Comparison of ENCODE assay signal across 15 mouse cellular contexts in genomic region chr19:5834260-5834925, GRCm38 (mm10). TPM values are rescaled to one million over a fixed set of nuclear protein-coding genes. Genes with fewer than 3 reads are reported as not detected.
DNase-seq lines count a peak whose midpoint lies in the region; ATAC-seq and TF ChIP-seq lines count a peak whose summit lies in the region.
"Had no signal": no experiment of that assay in that cellular context is flagged by ENCODE, and none has a peak within 500 bp of the region (broad histone marks: within the 10 kb centered on the region; RNA-seq: fewer than 3 reads in every experiment).

No protein-coding gene starts in this region.

- no peak overlapping the region for H3K9ac ChIP-seq in lung, embryonic 14.5 days
- H3K9ac ChIP-seq in lung, postnatal 0 days (replicated peaks; ENCODE audit: low read depth): no peak overlapping the region
- H3K9ac ChIP-seq: embryonic facial prominence, embryonic 12.5 days; hindbrain, embryonic 15.5 days; limb, embryonic 13.5 days; midbrain, embryonic 15.5 days; neural tube, embryonic 15.5 days had no signal

- H3K9me3 ChIP-seq in lung, embryonic 14.5 days (ENCODE audit: low read depth, low read length): no peaks in the 10 kb centered on the region
- no peaks in the 10 kb centered on the region for H3K9me3 ChIP-seq in lung, postnatal 0 days (ENCODE audit: low read length)
- H3K9me3 ChIP-seq: embryonic facial prominence, embryonic 12.5 days; hindbrain, embryonic 15.5 days; limb, embryonic 13.5 days; midbrain, embryonic 15.5 days; neural tube, embryonic 15.5 days had no signal

- 0 out of 2 replicates have a peak overlapping the region, but pooled peaks have one; percentile 12 for H3K4me2 ChIP-seq in lung, embryonic 14.5 days
- H3K4me2 ChIP-seq in lung, postnatal 0 days (replicated peaks; ENCODE audit: low read depth, low read length): no peak overlapping the region
- H3K4me2 ChIP-seq: embryonic facial prominence, embryonic 12.5 days; hindbrain, embryonic 15.5 days; limb, embryonic 13.5 days; midbrain, embryonic 15.5 days; neural tube, embryonic 15.5 days had no signal

- no peaks in the 10 kb centered on the region for H3K36me3 ChIP-seq in lung, embryonic 14.5 days (ENCODE audit: insufficient read depth)
- H3K36me3 ChIP-seq in lung, postnatal 0 days (ENCODE audit: insufficient read depth, low read length): no peaks in the 10 kb centered on the region
- H3K36me3 ChIP-seq: embryonic facial prominence, embryonic 12.5 days; hindbrain, embryonic 15.5 days; limb, embryonic 13.5 days; midbrain, embryonic 15.5 days; neural tube, embryonic 15.5 days had no signal

- no peaks in the 10 kb centered on the region for H3K27me3 ChIP-seq in lung, embryonic 14.5 days (ENCODE audit: insufficient read depth, low read length)
- H3K27me3 ChIP-seq in lung, postnatal 0 days (replicated peaks; ENCODE audit: insufficient read depth, low read length): no peaks in the 10 kb centered on the region
- H3K27me3 ChIP-seq: embryonic facial prominence, embryonic 12.5 days; hindbrain, embryonic 15.5 days; limb, embryonic 13.5 days; midbrain, embryonic 15.5 days; neural tube, embryonic 15.5 days had no signal

- peaks cover 6% of the 10 kb centered on the region; the same call in 1 of the 2 replicates for H3K4me1 ChIP-seq in lung, embryonic 14.5 days (ENCODE audit: insufficient read depth)
- peaks cover 2% of the 10 kb centered on the region; the same call in 1 of the 2 replicates for H3K4me1 ChIP-seq in embryonic fibroblast, embryonic 13.5 days (ENCODE audit: control insufficient read depth, insufficient read depth, low read length)
- H3K4me1 ChIP-seq in lung, postnatal 0 days (ENCODE audit: insufficient read depth, low read depth, low read length): peaks cover 7% of the 10 kb centered on the region; the same call in 1 of the 2 replicates
- H3K4me1 ChIP-seq: embryonic facial prominence, embryonic 12.5 days; neural tube, embryonic 15.5 days had no signal

- peak; percentile 21; the same call in 1 of the 2 replicates for TF ChIP-seq POLR2A in embryonic fibroblast, embryonic 13.5 days (IDR thresholded peaks at IDR 0.05; ENCODE audit: low read depth, low read length)

- peak overlapping the region; percentile 39; the same call in 1 of the 2 replicates for H3K27ac ChIP-seq in lung, embryonic 14.5 days (ENCODE audit: low read depth)
- H3K27ac ChIP-seq in embryonic fibroblast, embryonic 13.5 days (ENCODE audit: insufficient read depth, low read length): no peak overlapping the region
- H3K27ac ChIP-seq in lung, postnatal 0 days (ENCODE audit: low read length): peak overlapping the region; percentile 71
- H3K27ac ChIP-seq: embryonic facial prominence, embryonic 12.5 days; hindbrain, embryonic 15.5 days; limb, embryonic 13.5 days; midbrain, embryonic 15.5 days; neural tube, embryonic 15.5 days had no signal

- ATAC-seq in frontal cortex, adult (ENCODE audit: low TSS enrichment): peak; percentile 38; the same call in 1 of the 2 replicates
- peak; percentile 76; the same call in 1 of the 2 replicates for ATAC-seq in lung, embryonic 14.5 days (ENCODE audit: insufficient read depth)
- peak; percentile 13; the same call in 1 of the 2 replicates for ATAC-seq in lung, postnatal 0 days
- ATAC-seq: forebrain, embryonic 16.5 days; midbrain, embryonic 15.5 days had no signal

- no peak for TF ChIP-seq CTCF in lung, embryonic 14.5 days (IDR thresholded peaks at IDR 0.05; ENCODE audit: low read depth)
- no peak for TF ChIP-seq CTCF in embryonic fibroblast, embryonic 13.5 days (IDR thresholded peaks at IDR 0.05; ENCODE audit: borderline replicate concordance, insufficient read depth, low read length)
- no peak for TF ChIP-seq CTCF in lung, postnatal 0 days (IDR thresholded peaks at IDR 0.05)

- TF ChIP-seq EP300 in lung, postnatal 0 days (IDR thresholded peaks at IDR 0.05): no peak

- 67% methylated on average over 12 of the region's 12 CpGs for WGBS in lung, embryonic 14.5 days
- WGBS in lung, postnatal 0 days: 68% methylated on average over 12 of the region's 12 CpGs

- no peak for DNase-seq in frontal cortex, postnatal 25 days (ENCODE audit: low spot score in 2 of 2)
- DNase-seq in lung, embryonic 14.5 days: peak; percentile 81
- DNase-seq in lung, postnatal 36 days: no peak
- peak; percentile 81 for DNase-seq in lung, postnatal 0 days (ENCODE audit: low spot score)
- no peak for DNase-seq in left cerebral cortex, adult 8-10 months (ENCODE audit: low spot score in 2 of 2)
- DNase-seq in layer of hippocampus, adult 9-11 months: no peak
- DNase-seq: cerebellum, adult 11-12 months had no signal

- H3K4me3 ChIP-seq in lung, embryonic 14.5 days (ENCODE audit: low read depth, low read length): no peak overlapping the region
- H3K4me3 ChIP-seq in embryonic fibroblast, embryonic 13.5 days (ENCODE audit: insufficient read depth, low read length): no peak overlapping the region
- no peak overlapping the region for H3K4me3 ChIP-seq in lung, postnatal 0 days (ENCODE audit: low read depth, low read length)
- H3K4me3 ChIP-seq: embryonic facial prominence, embryonic 12.5 days; hindbrain, embryonic 15.5 days; limb, embryonic 13.5 days; midbrain, embryonic 15.5 days; neural tube, embryonic 15.5 days had no signal

RNA-seq across cellular contexts. Expression of gene Frmd8, which starts 40.7 kb away (rescaled TPM):
- polyA plus RNA-seq in lung, embryonic 14.5 days (2014; fragmentation: Nextera tagmentation; extraction: Ambion mirVana): 37.9 and 42.2 TPM in 2 replicates
- 24.9 and 35.7 TPM in 2 replicates for polyA plus RNA-seq in embryonic fibroblast, embryonic 13.5 days (2011; ENCODE audit: insufficient read length, low read depth, missing spikeins)
- 33.9 and 35.1 TPM in 2 replicates for polyA plus RNA-seq in lung, postnatal 0 days (2015; fragmentation: Nextera tagmentation; extraction: Ambion mirVana)
- total RNA-seq in left cerebral cortex, adult 8-10 months (2022): 10 to 100 TPM; 12.1 to 19.9 (median 13.7) TPM

RNA-seq across cellular contexts. Expression of gene Slc25a45, which starts 43.2 kb away (rescaled TPM):
- polyA plus RNA-seq in lung, embryonic 14.5 days (2014; fragmentation: Nextera tagmentation; extraction: Ambion mirVana): 2.4 TPM in 2 replicates
- 1.3 and 3.5 TPM in 2 replicates for polyA plus RNA-seq in embryonic fibroblast, embryonic 13.5 days (2011; ENCODE audit: insufficient read length, low read depth, missing spikeins)
- polyA plus RNA-seq in lung, postnatal 0 days (2015; fragmentation: Nextera tagmentation; extraction: Ambion mirVana): 8.4 and 10.2 TPM in 2 replicates
- 1 to 10 TPM; 3.2 to 5.1 (median 4.1) TPM for total RNA-seq in left cerebral cortex, adult 8-10 months (2022)

RNA-seq across cellular contexts. Expression of gene Tigd3, which starts 59.6 kb away (rescaled TPM):
- 2.7 and 3.8 TPM in 2 replicates for polyA plus RNA-seq in lung, embryonic 14.5 days (2014; fragmentation: Nextera tagmentation; extraction: Ambion mirVana)
- polyA plus RNA-seq in embryonic fibroblast, embryonic 13.5 days (2011; ENCODE audit: insufficient read length, low read depth, missing spikeins): 0.60 and 1.5 TPM in 2 replicates
- 1.3 and 1.5 TPM in 2 replicates for polyA plus RNA-seq in lung, postnatal 0 days (2015; fragmentation: Nextera tagmentation; extraction: Ambion mirVana)
- total RNA-seq in left cerebral cortex, adult 8-10 months (2022): 1 to 10 TPM; 3.9 to 5.6 (median 5.0) TPM

Comparison
In these comparisons a context has a peak if more than half of its experiments do, and no peak if none do; other contexts are left out.
1. DNase-seq: peak in lung, embryonic 14.5 days (single experiment) and lung, postnatal 0 days (single experiment); none in frontal cortex, postnatal 25 days (0 of 2), lung, postnatal 36 days (single experiment), left cerebral cortex, adult 8-10 months (0 of 2) and layer of hippocampus, adult 9-11 months (single experiment).
2. ATAC-seq: peak in every context shown above with its lines; median percentile 76 in lung, embryonic 14.5 days; 38 in frontal cortex, adult; 13 in lung, postnatal 0 days.